Comparison of ENCODE assay signal across 7 mouse cellular contexts in the genomic region with DNA sequence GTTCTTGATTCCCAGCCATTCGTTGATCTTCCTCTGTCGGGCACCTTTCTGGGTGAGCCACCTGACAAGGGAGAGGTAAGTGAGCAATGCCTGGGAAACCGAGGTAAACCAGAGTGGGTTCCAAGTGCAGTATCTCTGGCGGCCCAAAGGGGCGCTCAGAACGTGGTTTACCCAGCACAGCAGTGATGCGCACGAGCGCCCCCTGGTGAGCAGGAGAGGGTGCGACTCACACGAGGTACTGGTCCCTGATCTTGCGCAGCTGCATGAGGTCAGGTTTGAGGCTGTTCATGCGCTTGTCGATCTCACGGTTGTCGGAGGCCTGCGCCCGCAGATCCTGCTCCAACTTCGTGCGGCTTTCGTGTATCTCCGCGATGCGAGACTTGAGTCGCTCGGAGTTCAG. TPM values are rescaled to one million over a fixed set of nuclear protein-coding genes. Genes with fewer than 3 reads are reported as not detected.
DNase-seq lines count a peak whose midpoint lies in the region; ATAC-seq and TF ChIP-seq lines count a peak whose summit lies in the region.

No protein-coding gene starts in this region.

- no peak overlapping the region for H3K4me3 ChIP-seq in limb, embryonic 13.5 days
- H3K4me3 ChIP-seq in midbrain, embryonic 16.5 days (ENCODE audit: low read depth, low read length): no peak overlapping the region
- no peak overlapping the region for H3K4me3 ChIP-seq in spleen, adult 2 months (ENCODE audit: extremely low read depth, insufficient read depth, insufficient read length)

- no peak overlapping the region for H3K27ac ChIP-seq in limb, embryonic 13.5 days
- no peak overlapping the region for H3K27ac ChIP-seq in midbrain, embryonic 16.5 days (ENCODE audit: low read length)
- peak overlapping the region; percentile 85 for H3K27ac ChIP-seq in spleen, adult 2 months (ENCODE audit: insufficient read depth, low read length)

- peaks cover 66% of the 10 kb centered on the region for H3K36me3 ChIP-seq in limb, embryonic 13.5 days
- H3K36me3 ChIP-seq in midbrain, embryonic 16.5 days (ENCODE audit: control insufficient read depth, insufficient read depth, low read length): peaks cover 35% of the 10 kb centered on the region
- peaks cover 3% of the 10 kb centered on the region; the same call in 1 of the 2 replicates for H3K36me3 ChIP-seq in spleen, adult 2 months (ENCODE audit: control insufficient read depth, insufficient read depth, low read length)

- no peak overlapping the region for H3K9ac ChIP-seq in limb, embryonic 13.5 days
- H3K9ac ChIP-seq in midbrain, embryonic 16.5 days (ENCODE audit: low read depth, low read length): no peak overlapping the region

- H3K9me3 ChIP-seq in limb, embryonic 13.5 days: no peaks in the 10 kb centered on the region
- H3K9me3 ChIP-seq in midbrain, embryonic 16.5 days (replicated peaks; ENCODE audit: control insufficient read depth, low read length, poor library complexity, severe bottlenecking): no peaks in the 10 kb centered on the region

- ATAC-seq in granulocyte monocyte progenitor cell, adult 5-6 weeks (replicated peaks; ENCODE audit: poor library complexity, severe bottlenecking): peak; percentile 69
- peak; percentile 70 for ATAC-seq in limb, embryonic 13.5 days (ENCODE audit: low FRiP score, low read depth)
- ATAC-seq in midbrain, embryonic 16.5 days: peak; percentile 73

- no peak overlapping the region for H3K4me2 ChIP-seq in limb, embryonic 13.5 days (replicated peaks)
- H3K4me2 ChIP-seq in midbrain, embryonic 16.5 days (ENCODE audit: low read length): no peak overlapping the region

- TF ChIP-seq POLR2A in spleen, adult 2 months (IDR thresholded peaks at IDR 0.05; ENCODE audit: low read depth, low read length): no peak

- H3K4me1 ChIP-seq in limb, embryonic 13.5 days: peaks cover 36% of the 10 kb centered on the region
- peaks cover 26% of the 10 kb centered on the region for H3K4me1 ChIP-seq in midbrain, embryonic 16.5 days (ENCODE audit: control insufficient read depth, insufficient read depth, low read length)
- H3K4me1 ChIP-seq in spleen, adult 2 months (ENCODE audit: control insufficient read depth, insufficient read depth, insufficient read length): peaks cover 29% of the 10 kb centered on the region

- WGBS in limb, embryonic 13.5 days: 7% methylated on average over 26 of the region's 26 CpGs
- 5% methylated on average over 26 of the region's 26 CpGs for WGBS in midbrain, embryonic 16.5 days
- 6% methylated on average over 26 of the region's 26 CpGs for WGBS in spleen, adult 2 months

- H3K27me3 ChIP-seq in limb, embryonic 13.5 days: no peaks in the 10 kb centered on the region
- H3K27me3 ChIP-seq in midbrain, embryonic 16.5 days (ENCODE audit: control insufficient read depth, insufficient read depth, low read depth, low read length): peaks cover 4% of the 10 kb centered on the region
- H3K27me3 ChIP-seq in spleen, adult 2 months (ENCODE audit: control insufficient read depth, insufficient read depth, low read length): no peaks in the 10 kb centered on the region

- DNase-seq in adrenal gland, postnatal 10 days: peak; percentile 98
- DNase-seq in embryo, embryonic 9.5 days (ENCODE audit: extremely low spot score): peak; percentile 92
- peak; percentile 93 to 96 for DNase-seq in kidney, adult 8-10 months
- DNase-seq in spleen, adult 2 months (ENCODE audit: low read depth in 1 of 2, low spot score in 2 of 2): peak; percentile 88 to 96

- TF ChIP-seq CTCF in spleen, adult 2 months (IDR thresholded peaks at IDR 0.05; ENCODE audit: extremely low read depth, insufficient read depth, insufficient read length, insufficient replicate concordance): peak; percentile 100

RNA-seq across cellular contexts. Expression of gene Pik3r2, which starts 7.2 kb away (rescaled TPM):
- 10 to 100 TPM; 37.7 to 46.4 TPM for total RNA-seq in adrenal gland, postnatal 10 days (2021)
- 6.6 and 14.0 TPM in 2 replicates for total RNA-seq in granulocyte monocyte progenitor cell, adult 5-6 weeks (2014; fragmentation: Nextera tagmentation)
- total RNA-seq in granulocyte monocyte progenitor cell, adult 5-6 weeks (2017): 12.1 and 16.6 TPM in 2 replicates
- polyA plus RNA-seq in limb, embryonic 13.5 days (2015; fragmentation: Nextera tagmentation; extraction: Ambion mirVana): 78.1 and 81.3 TPM in 2 replicates
- 107 and 112 TPM in 2 replicates for polyA plus RNA-seq in midbrain, embryonic 16.5 days (2015; fragmentation: Nextera tagmentation; extraction: Ambion mirVana)
- 56.3 and 90.3 TPM in 2 replicates for polyA plus RNA-seq in spleen, adult 2 months (2012; rRNA removed)

RNA-seq across cellular contexts. Expression of gene Mpv17l2, which starts 8.6 kb away (rescaled TPM):
- total RNA-seq in adrenal gland, postnatal 10 days (2021): 100 to 1,000 TPM in 1 of 2 experiments, 10 to 100 TPM in 1; 92.9 to 106 TPM
- total RNA-seq in granulocyte monocyte progenitor cell, adult 5-6 weeks (2014; fragmentation: Nextera tagmentation): 28.6 and 41.1 TPM in 2 replicates
- total RNA-seq in granulocyte monocyte progenitor cell, adult 5-6 weeks (2017): 9.0 and 9.3 TPM in 2 replicates
- 29.2 and 36.6 TPM in 2 replicates for polyA plus RNA-seq in limb, embryonic 13.5 days (2015; fragmentation: Nextera tagmentation; extraction: Ambion mirVana)
- polyA plus RNA-seq in midbrain, embryonic 16.5 days (2015; fragmentation: Nextera tagmentation; extraction: Ambion mirVana): 34.8 and 35.7 TPM in 2 replicates
- polyA plus RNA-seq in spleen, adult 2 months (2012; rRNA removed): 37.3 and 69.8 TPM in 2 replicates

RNA-seq across cellular contexts. Expression of gene Rab3a, which starts 14.9 kb away (rescaled TPM):
- 10 to 100 TPM; 53.3 to 53.9 TPM for total RNA-seq in adrenal gland, postnatal 10 days (2021)
- 5.5 and 10.8 TPM in 2 replicates for total RNA-seq in granulocyte monocyte progenitor cell, adult 5-6 weeks (2014; fragmentation: Nextera tagmentation)
- total RNA-seq in granulocyte monocyte progenitor cell, adult 5-6 weeks (2017): 0.34 and 1.6 TPM in 2 replicates
- 18.0 and 19.6 TPM in 2 replicates for polyA plus RNA-seq in limb, embryonic 13.5 days (2015; fragmentation: Nextera tagmentation; extraction: Ambion mirVana)
- 477 and 573 TPM in 2 replicates for polyA plus RNA-seq in midbrain, embryonic 16.5 days (2015; fragmentation: Nextera tagmentation; extraction: Ambion mirVana)
- polyA plus RNA-seq in spleen, adult 2 months (2012; rRNA removed): 12.1 and 17.7 TPM in 2 replicates

RNA-seq across cellular contexts. Expression of gene Mast3, which starts 35.5 kb away (rescaled TPM):
- 10 to 100 TPM; 17.7 to 22.8 TPM for total RNA-seq in adrenal gland, postnatal 10 days (2021)
- 74.8 and 78.5 TPM in 2 replicates for total RNA-seq in granulocyte monocyte progenitor cell, adult 5-6 weeks (2014; fragmentation: Nextera tagmentation)
- 12.4 and 12.5 TPM in 2 replicates for total RNA-seq in granulocyte monocyte progenitor cell, adult 5-6 weeks (2017)
- 13.1 and 14.0 TPM in 2 replicates for polyA plus RNA-seq in limb, embryonic 13.5 days (2015; fragmentation: Nextera tagmentation; extraction: Ambion mirVana)
- 21.1 and 23.2 TPM in 2 replicates for polyA plus RNA-seq in midbrain, embryonic 16.5 days (2015; fragmentation: Nextera tagmentation; extraction: Ambion mirVana)
- polyA plus RNA-seq in spleen, adult 2 months (2012; rRNA removed): 175 and 297 TPM in 2 replicates

RNA-seq across cellular contexts. Expression of gene Il12rb1, which starts 38.9 kb away (rescaled TPM):
- under 1 TPM; 0.67 to 0.87 TPM for total RNA-seq in adrenal gland, postnatal 10 days (2021)
- 0.24 and 0.62 TPM in 2 replicates for total RNA-seq in granulocyte monocyte progenitor cell, adult 5-6 weeks (2014; fragmentation: Nextera tagmentation)
- total RNA-seq in granulocyte monocyte progenitor cell, adult 5-6 weeks (2017): 0.52 and 1.4 TPM in 2 replicates
- polyA plus RNA-seq in limb, embryonic 13.5 days (2015; fragmentation: Nextera tagmentation; extraction: Ambion mirVana): 0.06 TPM in 1 of 2 replicates, not detected in the other
- polyA plus RNA-seq in midbrain, embryonic 16.5 days (2015; fragmentation: Nextera tagmentation; extraction: Ambion mirVana): 0.08 and 0.19 TPM in 2 replicates
- 5.8 and 7.4 TPM in 2 replicates for polyA plus RNA-seq in spleen, adult 2 months (2012; rRNA removed)

Comparison
In these comparisons a context has a peak if more than half of its experiments do, and no peak if none do; other contexts are left out.
1. RNA of gene Rab3a, which starts 14.9 kb away (polyA plus RNA-seq): 477 to 573 TPM in midbrain, embryonic 16.5 days; 18.0 to 19.6 TPM in limb, embryonic 13.5 days and 12.1 to 17.7 TPM in spleen, adult 2 months; every median in the first group is over 10 times any median in the second.
2. Peak in every context shown above with its lines, with median percentiles within 50 percentile points of each other: DNase-seq and ATAC-seq.